Mouse (Mus musculus) lung, embryonic 15.5 days (tissue): Measurements from ENCODE around the gene Rec114. TPM values are rescaled to one million over a fixed set of nuclear protein-coding genes. Genes with fewer than 3 reads are reported as not detected.

ENCODE experiments used
- ATAC-seq: fragments of 200-750 bp; cut with Nextera tagmentation; 2 replicates; pipeline ENCODE4 v1.8.0; 2017; ENCODE audit warnings: moderate number of reproducible peaks, borderline replicate concordance; ENCODE audit not compliant: low FRiP score, low TSS enrichment; ENCODE audit errors: extremely low read depth
- H3K27ac ChIP-seq: fragments of 300-500 bp; sonication (generic); 2 replicates; pipeline ENCODE4 v1.5.1; 2015; ENCODE audit warnings: moderate library complexity, mild to moderate bottlenecking, inconsistent platforms
- H3K27me3 ChIP-seq: fragments of 300-500 bp; sonication (generic); 2 replicates; pipeline ENCODE4 v1.6.1; 2015; ENCODE audit warnings: inconsistent platforms
- H3K36me3 ChIP-seq: fragments of 300-500 bp; sonication (generic); 2 replicates; pipeline ENCODE4 v1.6.1; 2015; ENCODE audit warnings: inconsistent platforms
- H3K4me1 ChIP-seq: fragments of 300-500 bp; sonication (generic); 2 replicates; pipeline ENCODE4 v1.6.1; 2015; ENCODE audit warnings: inconsistent platforms
- H3K4me2 ChIP-seq: fragments of 300-500 bp; sonication (generic); 2 replicates; pipeline ENCODE4 v1.6.1; 2015; ENCODE audit warnings: inconsistent platforms, mild to moderate bottlenecking, moderate library complexity
- H3K4me3 ChIP-seq: fragments of 300-500 bp; sonication (generic); 2 replicates; pipeline ENCODE4 v1.5.1; 2015; ENCODE audit warnings: mild to moderate bottlenecking, inconsistent platforms
- H3K9ac ChIP-seq: fragments of 300-500 bp; sonication (generic); 2 replicates; pipeline ENCODE4 v1.6.1; 2015; ENCODE audit warnings: inconsistent platforms
- H3K9me3 ChIP-seq: fragments of 300-500 bp; sonication (generic); 2 replicates; pipeline ENCODE4 v1.6.1; 2016; ENCODE audit warnings: inconsistent platforms
- WGBS: fragments of 180-500 bp; shearing (Covaris S2); methylation state at CpG from one replicate; pipeline ENCODE4 v1.1.7; 2015; 5-methylcytosine and 5-hydroxymethylcytosine counted together
- polyA plus RNA-seq: library from polyadenylated mRNA; unstranded; fragments of >200 nt; fragmentation: Nextera tagmentation; extraction: Ambion mirVana; gene quantifications from 2 replicates; pipeline ENCODE4 v1.2.1, GENCODE M21; 2015

Rec114 gene
- polyA plus RNA-seq, 1 experiment from 2014 or later: 1.8 TPM

DNA sequence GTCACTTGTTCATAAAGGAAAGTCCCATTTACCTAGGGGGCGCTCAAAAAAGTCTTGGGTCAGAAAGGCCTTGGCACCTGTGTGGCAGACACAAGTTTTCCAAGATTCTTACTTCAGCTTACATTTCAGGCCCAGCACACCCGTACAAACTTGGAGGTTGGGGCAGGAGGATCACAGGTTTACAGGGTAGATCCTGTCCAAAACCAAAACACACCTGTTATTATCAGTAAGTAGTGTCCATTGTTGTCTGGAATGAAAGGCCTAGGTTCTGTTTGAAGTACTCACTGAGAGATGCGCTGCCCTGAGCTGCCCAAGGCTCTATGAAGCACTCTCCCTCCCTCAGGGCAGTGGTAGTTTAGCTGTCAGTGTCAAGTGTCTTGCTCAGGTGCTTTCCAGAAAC, 84.4 kb downstream of the Rec114 start:
- no peak overlapping the region for H3K27ac ChIP-seq
- no peak overlapping the region for H3K9ac ChIP-seq
- peaks cover 7% of the 10 kb centered on the region for H3K36me3 ChIP-seq
- H3K4me3 ChIP-seq: no peak overlapping the region
- WGBS: 74% methylated on average over 3 of the region's 3 CpGs
- no peaks in the 10 kb centered on the region for H3K9me3 ChIP-seq
- H3K4me1 ChIP-seq: peaks cover 11% of the 10 kb centered on the region
- H3K4me2 ChIP-seq: no peak overlapping the region
- no peak for ATAC-seq
- H3K27me3 ChIP-seq: no peaks in the 10 kb centered on the region

DNA sequence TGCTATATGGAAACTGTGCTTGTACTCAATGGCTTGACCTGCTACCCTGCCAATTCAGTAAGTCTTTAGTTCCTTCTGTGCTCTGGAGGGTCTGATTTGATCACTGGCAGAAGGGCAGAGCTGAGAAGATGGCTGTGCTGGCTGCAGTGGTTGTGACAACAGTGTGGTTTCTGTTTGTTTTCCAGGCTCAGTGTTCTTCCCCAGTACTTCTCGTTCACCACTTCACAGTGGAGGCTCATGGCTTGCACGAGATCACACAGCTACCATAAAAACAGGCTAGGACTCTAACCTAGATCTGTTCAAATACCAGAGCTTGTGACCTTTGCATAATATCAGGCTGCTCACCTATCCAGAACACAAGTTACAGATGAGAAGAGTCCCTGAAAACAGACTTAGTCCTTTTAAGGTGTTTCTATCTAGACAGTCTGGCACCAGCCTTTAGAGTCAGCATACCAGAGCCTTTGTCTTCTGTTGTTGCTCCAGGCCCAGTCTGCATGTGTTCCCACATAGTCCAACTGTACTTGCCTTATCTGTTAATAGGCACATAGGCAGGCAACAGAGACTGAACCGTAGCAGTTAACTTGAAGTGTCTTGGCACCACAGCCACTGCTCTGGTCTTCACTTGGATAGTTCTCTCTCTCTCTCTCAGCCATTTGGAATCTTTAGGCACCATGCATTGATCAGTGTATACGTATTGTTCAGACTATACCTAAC, 85.0 kb downstream of the Rec114 start:
- H3K27ac ChIP-seq: peak overlapping the region; percentile 39
- H3K4me2 ChIP-seq: no peak overlapping the region
- no peak overlapping the region for H3K4me3 ChIP-seq
- no peak for ATAC-seq
- WGBS: 64% methylated on average over 4 of the region's 4 CpGs
- H3K4me1 ChIP-seq: peaks cover 11% of the 10 kb centered on the region
- H3K9me3 ChIP-seq: no peaks in the 10 kb centered on the region
- H3K27me3 ChIP-seq: no peaks in the 10 kb centered on the region
- H3K9ac ChIP-seq: no peak overlapping the region
- peaks cover 7% of the 10 kb centered on the region for H3K36me3 ChIP-seq

GRCm38 (mm10) chr9:58657735-58658512, 85.8 kb downstream of the Rec114 start:
- no peak overlapping the region for H3K9ac ChIP-seq
- H3K27ac ChIP-seq: peak overlapping the region; percentile 39
- H3K36me3 ChIP-seq: peaks cover 7% of the 10 kb centered on the region
- H3K27me3 ChIP-seq: no peaks in the 10 kb centered on the region
- no peaks in the 10 kb centered on the region for H3K9me3 ChIP-seq
- H3K4me1 ChIP-seq: peaks cover 11% of the 10 kb centered on the region
- H3K4me2 ChIP-seq: no peak overlapping the region
- H3K4me3 ChIP-seq: no peak overlapping the region
- peak; percentile 47; the same call in 1 of the 2 replicates for ATAC-seq
- 49% methylated on average over 5 of the region's 5 CpGs for WGBS

GRCm38 (mm10) chr9:58656824-58657223, 86.9 kb downstream of the Rec114 start:
- Histone ChIP-seq H3K9ac (no peak overlapping the region), H3K4me3 (no peak overlapping the region), H3K4me2 (no peak overlapping the region), H3K9me3 (no peaks in the 10 kb centered on the region), H3K4me1 (peaks cover 11% of the 10 kb centered on the region), H3K36me3 (peaks cover 3% of the 10 kb centered on the region; the same call in 1 of the 2 replicates), H3K27me3 (no peaks in the 10 kb centered on the region), H3K27ac (no peak overlapping the region)
- 69% methylated on average over 2 of the region's 2 CpGs for WGBS
- ATAC-seq: no peak

DNA sequence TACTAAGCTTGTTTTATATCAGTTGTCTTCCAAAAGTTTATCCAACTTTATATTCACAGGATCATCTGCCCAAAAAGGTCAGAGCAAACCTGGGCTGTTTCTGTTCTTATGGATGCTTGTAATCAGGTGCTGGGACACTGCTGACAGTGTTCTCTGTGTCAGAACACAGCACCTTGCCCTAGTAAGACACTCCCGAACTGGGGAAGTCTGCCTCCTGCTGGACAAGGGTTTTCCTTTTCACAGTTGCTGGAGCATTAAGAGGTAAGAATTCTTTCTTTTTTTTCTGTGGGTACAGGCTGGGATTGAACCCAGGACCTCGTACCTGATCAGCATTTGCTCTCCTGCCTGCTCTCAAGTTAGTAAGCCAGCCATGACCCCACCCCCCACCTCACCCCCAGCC, 87.4 kb downstream of the Rec114 start:
- WGBS: 52% methylated on average over 2 of the region's 2 CpGs
- H3K27me3 ChIP-seq: no peaks in the 10 kb centered on the region
- H3K36me3 ChIP-seq: peaks cover 5% of the 10 kb centered on the region; the same call in 1 of the 2 replicates
- H3K4me2 ChIP-seq: no peak overlapping the region
- no peak overlapping the region for H3K27ac ChIP-seq
- no peak overlapping the region for H3K4me3 ChIP-seq
- no peak for ATAC-seq
- H3K9ac ChIP-seq: no peak overlapping the region
- peaks cover 11% of the 10 kb centered on the region for H3K4me1 ChIP-seq
- H3K9me3 ChIP-seq: no peaks in the 10 kb centered on the region

DNA sequence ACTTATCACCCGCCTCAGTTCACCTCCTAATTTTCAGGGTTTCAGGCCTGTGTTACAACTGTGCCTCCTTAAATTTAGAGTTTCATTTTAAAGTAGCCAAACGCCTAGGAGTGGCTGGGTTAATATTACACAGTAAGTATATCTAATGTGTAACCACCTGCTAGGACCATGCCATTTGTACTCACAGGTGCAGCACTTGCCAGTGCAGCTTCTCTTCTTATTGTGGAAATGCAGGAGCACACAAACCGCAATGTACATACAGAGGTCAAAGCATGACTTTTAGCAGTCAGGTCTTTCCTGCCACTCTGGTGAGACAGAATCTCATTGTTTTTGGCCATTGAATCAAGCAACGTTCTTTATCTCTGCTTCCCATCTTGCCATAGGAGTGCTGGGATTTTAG, 89.3 kb downstream of the Rec114 start:
- Histone ChIP-seq H3K4me2 (no peak overlapping the region), H3K9me3 (no peaks in the 10 kb centered on the region), H3K27ac (peak overlapping the region; percentile 53; the same call in 1 of the 2 replicates), H3K27me3 (no peaks in the 10 kb centered on the region), H3K4me1 (peaks cover 5% of the 10 kb centered on the region; the same call in 1 of the 2 replicates), H3K9ac (no peak overlapping the region), H3K4me3 (no peak overlapping the region), H3K36me3 (peaks cover 10% of the 10 kb centered on the region; the same call in 1 of the 2 replicates)
- 57% methylated on average over 4 of the region's 4 CpGs for WGBS
- peak; percentile 39; the same call in 1 of the 2 replicates for ATAC-seq

DNA sequence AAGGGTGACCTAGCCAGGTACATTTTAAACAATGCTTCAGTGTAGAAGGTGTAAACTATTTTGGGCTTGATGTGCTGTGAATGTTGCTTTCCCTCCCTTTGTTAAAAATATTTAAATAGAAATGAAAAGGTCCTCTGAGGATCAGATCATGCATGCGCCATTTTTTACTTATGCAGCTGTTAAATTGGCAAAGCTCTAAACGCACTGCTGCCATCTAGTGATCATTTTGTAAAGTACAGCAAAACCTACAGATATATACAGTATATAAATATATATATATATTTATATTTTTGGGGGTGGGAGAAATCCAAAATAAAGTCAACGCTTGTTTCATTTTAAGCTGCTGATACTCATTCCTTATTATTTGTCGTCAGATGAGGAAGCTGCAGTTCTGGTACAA, 91.8 kb downstream of the Rec114 start:
- Histone ChIP-seq H3K9ac (no peak overlapping the region), H3K4me3 (no peak overlapping the region), H3K27me3 (no peaks in the 10 kb centered on the region), H3K4me2 (no peak overlapping the region), H3K36me3 (peaks cover 10% of the 10 kb centered on the region; the same call in 1 of the 2 replicates), H3K27ac (no peak overlapping the region), H3K9me3 (no peaks in the 10 kb centered on the region), H3K4me1 (peaks cover 4% of the 10 kb centered on the region; the same call in 1 of the 2 replicates)
- 51% methylated on average over 4 of the region's 4 CpGs for WGBS
- no peak for ATAC-seq

DNA sequence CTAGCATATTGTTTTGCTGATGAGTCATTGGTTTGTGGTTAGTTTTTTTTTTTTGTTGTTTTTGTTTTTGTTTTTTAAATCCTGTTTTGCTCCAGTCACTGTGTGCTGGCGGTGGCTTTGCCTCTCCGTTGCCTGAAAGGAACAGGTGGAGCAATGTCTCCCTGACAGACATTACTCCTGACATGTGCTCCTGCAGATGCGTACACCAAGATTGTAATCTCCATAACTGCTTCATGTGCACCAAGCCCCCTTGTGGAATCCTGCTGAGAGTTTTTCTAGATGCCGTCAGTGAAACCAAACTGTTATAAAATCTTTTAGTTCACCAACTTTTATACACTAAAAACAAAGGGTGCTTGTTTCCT, 94.5 kb downstream of the Rec114 start:
- H3K9ac ChIP-seq: no peak overlapping the region
- H3K4me3 ChIP-seq: no peak overlapping the region
- WGBS: 70% methylated on average over 4 of the region's 4 CpGs
- ATAC-seq: no peak
- no peak overlapping the region for H3K27ac ChIP-seq
- H3K4me1 ChIP-seq: 0 out of 2 replicates have a peak, but pooled peaks cover 2% of the 10 kb centered on the region
- H3K36me3 ChIP-seq: peaks cover 13% of the 10 kb centered on the region; the same call in 1 of the 2 replicates
- H3K4me2 ChIP-seq: no peak overlapping the region
- no peaks in the 10 kb centered on the region for H3K9me3 ChIP-seq
- no peaks in the 10 kb centered on the region for H3K27me3 ChIP-seq

GRCm38 (mm10) chr9:58648406-58649264, 95.1 kb downstream of the Rec114 start:
- ATAC-seq: no peak
- H3K27me3 ChIP-seq: no peaks in the 10 kb centered on the region
- H3K4me3 ChIP-seq: no peak overlapping the region
- 0 out of 2 replicates have a peak, but pooled peaks cover 2% of the 10 kb centered on the region for H3K4me1 ChIP-seq
- no peak overlapping the region for H3K27ac ChIP-seq
- 83% methylated on average over 6 of the region's 6 CpGs for WGBS
- no peak overlapping the region for H3K9ac ChIP-seq
- peaks cover 17% of the 10 kb centered on the region; the same call in 1 of the 2 replicates for H3K36me3 ChIP-seq
- no peaks in the 10 kb centered on the region for H3K9me3 ChIP-seq
- H3K4me2 ChIP-seq: no peak overlapping the region

DNA sequence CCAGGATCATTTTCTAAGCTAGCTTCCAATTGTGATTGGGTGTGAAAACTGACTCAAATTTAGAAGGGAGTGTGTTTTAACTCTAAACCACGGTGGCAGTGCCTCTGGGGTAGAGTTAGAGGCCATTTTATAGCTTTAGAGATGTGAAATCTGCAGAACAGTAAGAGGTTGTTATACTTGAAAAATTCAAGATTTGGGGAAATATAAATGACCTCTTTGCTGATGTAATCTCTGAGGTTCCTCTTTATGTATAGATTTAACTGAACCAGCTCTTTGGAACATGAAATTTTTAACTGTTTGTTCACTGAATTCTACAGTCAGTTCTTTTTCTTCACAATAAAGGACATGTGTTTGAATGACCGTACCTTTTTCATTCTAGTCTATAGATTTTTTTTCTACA, 113.3 kb downstream of the Rec114 start:
- 79% methylated on average over 2 of the region's 2 CpGs for WGBS
- no peaks in the 10 kb centered on the region for H3K9me3 ChIP-seq
- no peaks in the 10 kb centered on the region for H3K27me3 ChIP-seq
- H3K27ac ChIP-seq: no peak overlapping the region
- H3K9ac ChIP-seq: no peak overlapping the region
- H3K4me1 ChIP-seq: 0 out of 2 replicates have a peak, but pooled peaks cover 3% of the 10 kb centered on the region
- H3K4me3 ChIP-seq: no peak overlapping the region
- no peak overlapping the region for H3K4me2 ChIP-seq
- 0 out of 2 replicates have a peak, but pooled peaks cover 15% of the 10 kb centered on the region for H3K36me3 ChIP-seq
- ATAC-seq: no peak

DNA sequence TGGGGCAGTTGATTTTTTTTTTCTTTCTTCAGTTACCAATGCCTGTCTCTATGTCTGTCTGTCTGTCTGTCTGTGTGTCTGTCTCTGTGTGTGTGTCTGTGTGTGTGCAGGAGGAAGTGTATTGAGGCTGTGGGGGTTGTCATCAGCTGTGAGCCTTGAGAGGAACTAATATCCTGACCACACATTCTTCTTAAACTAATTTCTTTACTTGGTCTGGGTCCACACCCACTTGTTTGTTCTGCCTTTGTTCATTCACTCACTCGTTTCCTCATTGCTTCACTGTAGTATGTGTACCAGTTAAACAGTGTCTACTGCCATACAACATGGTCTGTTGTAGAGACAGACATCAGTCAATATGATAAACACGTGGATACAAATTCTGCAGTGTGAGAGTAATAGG, 116.6 kb downstream of the Rec114 start:
- H3K4me2 ChIP-seq: no peak overlapping the region
- H3K4me1 ChIP-seq: peaks cover 8% of the 10 kb centered on the region
- H3K4me3 ChIP-seq: no peak overlapping the region
- H3K36me3 ChIP-seq: 0 out of 2 replicates have a peak, but pooled peaks cover 10% of the 10 kb centered on the region
- H3K9ac ChIP-seq: no peak overlapping the region
- no peaks in the 10 kb centered on the region for H3K9me3 ChIP-seq
- H3K27me3 ChIP-seq: no peaks in the 10 kb centered on the region
- no peak overlapping the region for H3K27ac ChIP-seq
- WGBS: 61% methylated on average over 2 of the region's 2 CpGs
- ATAC-seq: no peak
